11 mouse cellular contexts compared by ENCODE assay signal in genomic region chr1:119903231-119903620, GRCm38 (mm10). TPM values are rescaled to one million over a fixed set of nuclear protein-coding genes. Genes with fewer than 3 reads are reported as not detected.
DNase-seq lines count a peak whose midpoint lies in the region; ATAC-seq lines count a peak whose summit lies in the region.
"Had no signal": no experiment of that assay in that cellular context is flagged by ENCODE, and none has a peak within 500 bp of the region (broad histone marks: within the 10 kb centered on the region; RNA-seq: fewer than 3 reads in every experiment).

No protein-coding gene starts in this region.

- 34% methylated on average over 6 of the region's 6 CpGs for WGBS in embryonic facial prominence, embryonic 14.5 days
- WGBS in hindbrain, embryonic 15.5 days: 51% methylated on average over 6 of the region's 6 CpGs
- WGBS in midbrain, embryonic 12.5 days: 81% methylated on average over 6 of the region's 6 CpGs

- H3K9me3 ChIP-seq in embryonic facial prominence, embryonic 14.5 days (ENCODE audit: control insufficient read depth, low read length): no peaks in the 10 kb centered on the region
- H3K9me3 ChIP-seq in hindbrain, embryonic 15.5 days: no peaks in the 10 kb centered on the region
- H3K9me3 ChIP-seq in midbrain, embryonic 12.5 days: no peaks in the 10 kb centered on the region
- H3K9me3 ChIP-seq: heart, embryonic 12.5 days; lung, embryonic 15.5 days had no signal

- ATAC-seq in cerebellum, adult (ENCODE audit: insufficient number of reproducible peaks, low FRiP score, low TSS enrichment): no peak
- ATAC-seq in embryonic facial prominence, embryonic 14.5 days (ENCODE audit: low read depth): 0 out of 2 replicates have a peak, but pooled peaks have one; percentile 23
- no peak for ATAC-seq in hindbrain, embryonic 15.5 days (ENCODE audit: low FRiP score, low read depth)
- no peak for ATAC-seq in midbrain, embryonic 12.5 days (ENCODE audit: low FRiP score, low read depth)
- ATAC-seq: intestine, embryonic 16.5 days had no signal

- peaks cover 6% of the 10 kb centered on the region; the same call in 1 of the 2 replicates for H3K4me1 ChIP-seq in embryonic facial prominence, embryonic 14.5 days (ENCODE audit: control insufficient read depth, insufficient read depth, low read length)
- H3K4me1 ChIP-seq in hindbrain, embryonic 15.5 days (replicated peaks): peaks cover 25% of the 10 kb centered on the region
- H3K4me1 ChIP-seq in midbrain, embryonic 12.5 days: peaks cover 23% of the 10 kb centered on the region

- H3K4me2 ChIP-seq in embryonic facial prominence, embryonic 14.5 days (ENCODE audit: low read depth, low read length): no peak overlapping the region
- no peak overlapping the region for H3K4me2 ChIP-seq in hindbrain, embryonic 15.5 days
- H3K4me2 ChIP-seq in midbrain, embryonic 12.5 days (replicated peaks): no peak overlapping the region
- H3K4me2 ChIP-seq: heart, embryonic 12.5 days; lung, embryonic 15.5 days had no signal

- no peaks in the 10 kb centered on the region for H3K36me3 ChIP-seq in embryonic facial prominence, embryonic 14.5 days (ENCODE audit: control insufficient read depth, insufficient read depth, low read length)
- H3K36me3 ChIP-seq in hindbrain, embryonic 15.5 days: no peaks in the 10 kb centered on the region
- no peaks in the 10 kb centered on the region for H3K36me3 ChIP-seq in midbrain, embryonic 12.5 days
- H3K36me3 ChIP-seq: heart, embryonic 12.5 days; lung, embryonic 15.5 days had no signal

- no peak overlapping the region for H3K4me3 ChIP-seq in embryonic facial prominence, embryonic 14.5 days (ENCODE audit: low read depth, low read length)
- H3K4me3 ChIP-seq in hindbrain, embryonic 15.5 days: no peak overlapping the region
- no peak overlapping the region for H3K4me3 ChIP-seq in midbrain, embryonic 12.5 days
- H3K4me3 ChIP-seq: heart, embryonic 12.5 days; lung, embryonic 15.5 days had no signal

- DNase-seq in cerebellum, postnatal 10 days: peak; percentile 55 to 59
- DNase-seq in embryonic facial prominence, embryonic 14.5 days (ENCODE audit: low spot score): peak; percentile 26
- no peak for DNase-seq in cerebellum, adult 9-11 months
- no peak for DNase-seq in right cerebral cortex, postnatal 25 days
- no peak for DNase-seq in thymus, postnatal 36 days

- H3K27me3 ChIP-seq in embryonic facial prominence, embryonic 14.5 days (replicated peaks; ENCODE audit: control insufficient read depth, insufficient read depth, low read length): no peaks in the 10 kb centered on the region
- no peaks in the 10 kb centered on the region for H3K27me3 ChIP-seq in hindbrain, embryonic 15.5 days
- no peaks in the 10 kb centered on the region for H3K27me3 ChIP-seq in midbrain, embryonic 12.5 days
- H3K27me3 ChIP-seq: heart, embryonic 12.5 days; lung, embryonic 15.5 days had no signal

- no peak overlapping the region for H3K27ac ChIP-seq in embryonic facial prominence, embryonic 14.5 days (replicated peaks; ENCODE audit: low read depth, low read length)
- peak overlapping the region; percentile 60 for H3K27ac ChIP-seq in hindbrain, embryonic 15.5 days (replicated peaks)
- H3K27ac ChIP-seq in midbrain, embryonic 12.5 days (replicated peaks): peak overlapping the region; percentile 68
- H3K27ac ChIP-seq: lung, embryonic 15.5 days had no signal

- H3K9ac ChIP-seq in embryonic facial prominence, embryonic 14.5 days (ENCODE audit: low read depth, low read length): no peak overlapping the region
- H3K9ac ChIP-seq in hindbrain, embryonic 15.5 days: no peak overlapping the region
- H3K9ac ChIP-seq in midbrain, embryonic 12.5 days (replicated peaks): no peak overlapping the region
- H3K9ac ChIP-seq: heart, embryonic 12.5 days; lung, embryonic 15.5 days had no signal

RNA-seq across cellular contexts. Expression of gene Tmem177, which starts 9.8 kb away (rescaled TPM):
- polyA plus RNA-seq in embryonic facial prominence, embryonic 14.5 days (2014; fragmentation: Nextera tagmentation; extraction: Ambion mirVana): 6.8 and 7.2 TPM in 2 replicates
- 7.6 and 8.5 TPM in 2 replicates for polyA plus RNA-seq in hindbrain, embryonic 15.5 days (2015; fragmentation: Nextera tagmentation; extraction: Ambion mirVana)
- polyA plus RNA-seq in midbrain, embryonic 12.5 days (2016; fragmentation: Nextera tagmentation; extraction: Ambion mirVana): 9.3 and 11.3 TPM in 2 replicates

Comparison
In these comparisons a context has a peak if more than half of its experiments do, and no peak if none do; other contexts are left out.
1. DNase-seq: peak in cerebellum, postnatal 10 days (2 of 2) and embryonic facial prominence, embryonic 14.5 days (single experiment); none in cerebellum, adult 9-11 months (single experiment), right cerebral cortex, postnatal 25 days (single experiment) and thymus, postnatal 36 days (0 of 2).